Mouse (Mus musculus) neutrophil, adult 59 days (primary cell): Measurements from ENCODE around the gene Gm20458. TPM values are rescaled to one million over a fixed set of nuclear protein-coding genes. Genes with fewer than 3 reads are reported as not detected.

Source experiments
- total RNA-seq, 2 experiments: library from RNA; stranded (reverse); gene quantifications; 1 replicate in 1 of 2; 2 replicates in 1 of 2; pipeline ENCODE4 v1.2.4; 2023

Gene Gm20458
- 1 to 10 TPM in 1 of 2 experiments, under 1 TPM in 1; 0.97 to 3.1 TPM for total RNA-seq

DNA sequence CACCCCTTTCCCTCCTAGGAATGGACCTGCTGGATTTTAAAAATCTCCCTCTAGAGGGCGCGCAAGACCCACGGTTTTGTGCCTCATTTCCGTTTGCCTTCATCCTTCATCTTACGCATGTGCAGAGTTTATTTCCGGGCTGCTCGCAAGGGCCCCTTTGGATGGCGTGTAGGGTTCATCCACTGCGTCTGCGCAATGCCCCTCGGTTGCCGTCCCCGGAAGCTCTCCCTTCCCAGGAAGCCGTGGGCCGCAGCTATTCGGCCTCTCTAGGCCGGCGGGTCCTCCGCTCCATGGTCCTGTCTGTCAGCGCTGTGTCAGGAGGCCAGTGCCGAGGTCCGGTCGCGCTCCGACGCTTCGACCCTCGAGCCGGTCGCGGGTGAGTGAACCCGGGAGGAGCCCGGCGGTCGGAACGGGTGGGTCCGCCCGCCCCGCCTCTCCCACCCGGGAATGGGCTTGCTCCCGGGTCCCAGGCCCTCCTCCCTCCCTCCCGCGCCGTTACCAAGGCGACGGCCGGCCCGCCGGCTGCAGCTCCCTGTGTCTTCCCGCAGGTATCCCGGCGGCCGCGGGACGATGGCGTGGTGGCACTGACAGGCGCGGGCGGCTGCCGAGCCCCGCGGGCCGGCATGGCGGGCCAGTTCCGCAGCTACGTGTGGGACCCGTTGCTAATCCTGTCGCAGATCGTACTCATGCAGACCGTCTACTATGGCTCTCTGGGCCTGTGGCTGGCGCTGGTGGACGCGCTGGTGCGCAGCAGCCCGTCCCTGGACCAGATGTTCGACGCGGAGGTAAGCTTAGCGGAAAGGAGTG is at the start of gene Gm20458:
Gm20458 (plus strand) TSS at position 223 of the 807 bp plus-strand sequence.

GRCm38 (mm10) chr2:164443460-164444000 is 17.2 kb upstream of the Gm20458 start, which contains the start of gene Sdc4:
Gene Sdc4 (minus strand): TSS chr2:164443887.

DNA sequence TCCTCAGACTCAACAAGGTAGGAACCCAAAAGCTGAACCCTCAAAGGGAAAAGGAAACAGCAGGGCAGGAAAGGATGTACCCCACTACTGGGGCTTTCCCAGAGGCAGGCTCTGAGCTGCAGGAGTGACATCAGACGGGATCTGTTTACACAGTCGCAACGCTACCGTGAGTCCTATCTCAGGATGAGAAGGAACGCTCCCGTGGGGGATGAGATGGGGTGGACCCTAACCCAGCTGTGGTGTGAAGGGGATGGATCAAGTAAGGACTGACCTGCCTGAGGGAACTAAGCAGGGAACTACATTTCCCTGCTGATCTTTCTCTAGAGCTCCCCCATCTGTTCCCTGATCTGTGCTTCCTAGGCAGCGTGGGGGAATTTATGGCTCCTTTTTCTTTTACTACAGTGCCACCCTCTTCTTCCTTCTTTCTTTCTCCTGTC is 3.9 kb upstream of the Gm20458 start, which contains the start of gene Sys1:
Sys1 (plus strand) TSS at position 101 of the 437 bp plus-strand sequence.

GRCm38 (mm10) chr2:164473624-164474023 is 12.9 kb downstream of the Gm20458 start, which contains the start of gene Trp53tg5:
Gene Trp53tg5 (minus strand): TSS chr2:164473724.

DNA sequence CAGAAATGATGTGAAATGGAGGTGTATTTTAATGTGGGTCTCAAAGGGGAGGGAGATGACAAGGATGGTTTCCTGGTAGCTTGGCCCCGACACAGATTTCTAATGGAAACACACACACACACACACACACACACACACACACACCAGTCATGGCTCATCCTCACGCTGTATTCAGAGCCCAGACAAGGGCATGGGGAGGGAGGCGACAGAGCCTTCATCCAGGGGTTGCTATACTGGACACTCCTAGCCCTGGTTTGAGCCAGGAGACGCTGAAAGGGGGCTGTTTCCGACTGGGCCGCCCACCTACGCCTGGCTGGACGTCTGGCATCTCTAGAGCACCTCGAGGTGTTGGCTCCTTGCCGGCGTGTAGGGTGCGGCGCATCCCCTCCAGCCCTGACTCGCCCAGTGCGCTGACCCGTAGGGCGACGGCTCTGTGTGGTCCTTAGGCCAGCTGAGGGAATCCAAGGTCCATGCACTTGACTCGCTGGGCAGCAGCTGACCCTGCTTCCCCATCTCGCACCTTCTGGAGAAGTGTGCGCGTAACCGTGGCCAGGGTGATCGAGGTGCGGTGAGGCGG is 25.0 kb downstream of the Gm20458 start, which contains the start of gene Dbndd2:
Dbndd2 (plus strand) TSS at position 426 of the 577 bp plus-strand sequence.

DNA sequence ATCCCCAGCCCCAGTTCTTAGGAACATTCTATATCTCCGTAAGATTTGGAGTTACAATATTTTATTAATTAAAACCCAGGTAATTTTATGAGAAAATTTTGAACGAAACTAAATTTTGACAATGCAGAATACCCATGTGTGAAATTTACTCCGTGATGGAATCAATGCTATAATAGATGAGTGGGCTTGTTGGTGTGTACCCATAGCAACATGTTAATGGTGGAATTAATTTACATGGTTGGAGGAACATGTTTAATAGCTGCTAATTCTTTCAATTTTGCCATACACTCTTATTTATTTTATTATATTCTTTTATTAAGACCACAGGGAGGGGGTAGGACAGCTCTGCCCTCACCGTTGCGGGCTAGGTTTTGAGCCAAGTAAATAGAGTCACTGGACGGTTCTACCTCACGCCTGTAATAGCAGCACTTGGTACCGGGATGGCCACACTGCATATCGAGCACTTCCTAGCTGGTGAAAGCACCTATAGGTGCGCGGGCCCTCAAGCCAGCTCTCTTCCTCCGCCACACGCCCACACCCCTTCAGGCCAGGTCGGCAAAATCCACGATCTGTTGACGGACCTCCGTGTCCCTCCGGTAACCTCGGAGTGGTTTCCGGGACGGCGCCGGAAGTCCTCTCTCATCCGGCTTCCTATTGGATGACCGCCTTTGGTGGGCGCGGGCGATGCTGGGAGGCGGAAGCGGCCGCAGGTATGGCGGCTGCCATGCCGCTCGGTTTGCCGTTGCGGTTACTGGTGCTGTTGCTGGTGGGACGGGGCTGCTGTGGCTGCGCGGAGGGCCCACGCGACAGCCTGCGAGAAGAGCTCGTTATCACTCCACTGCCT is 36.3 kb downstream of the Gm20458 start, which contains the start of gene Pigt:
Pigt (plus strand) TSS at position 674 of the 844 bp plus-strand sequence.

Other genes starting within 250 kb of the Gm20458 start
- gene Wfdc15b, start 239.3 kb upstream of the Gm20458 start, total RNA-seq = not detected
- gene Svs2, start 222.5 kb upstream of the Gm20458 start, total RNA-seq = not detected
- gene Svs3b, start 204.3 kb upstream of the Gm20458 start, total RNA-seq = not detected
- gene Svs4, start 182.5 kb upstream of the Gm20458 start, total RNA-seq = not detected
- gene Svs3a, start 171.7 kb upstream of the Gm20458 start, total RNA-seq = not detected
- not detected for gene Svs6, start 144.2 kb upstream of the Gm20458 start, total RNA-seq
- gene Svs5, start 128.2 kb upstream of the Gm20458 start, total RNA-seq = not detected
- 100 to 1,000 TPM; 591 to 696 TPM for gene Slpi, start 71.9 kb upstream of the Gm20458 start, total RNA-seq
- gene Rbpjl, start 57.8 kb upstream of the Gm20458 start, total RNA-seq = not detected
- gene Matn4, start 55.8 kb upstream of the Gm20458 start, total RNA-seq = not detected
- 1 to 10 TPM; 2.4 to 3.9 TPM for gene Sdc4, start 17.1 kb upstream of the Gm20458 start, total RNA-seq
- gene Sys1, start 4.0 kb upstream of the Gm20458 start, total RNA-seq = 10 to 100 TPM; 28.4 to 36.4 TPM
- not detected for gene Trp53tg5, start 12.8 kb downstream of the Gm20458 start, total RNA-seq
- gene Dbndd2, start 25.1 kb downstream of the Gm20458 start, total RNA-seq = 1 to 10 TPM; 1.0 to 2.2 TPM
- gene Pigt, start 36.6 kb downstream of the Gm20458 start, total RNA-seq = 10 to 100 TPM; 45.7 to 55.1 TPM
- not detected for gene Wfdc2, start 101.4 kb downstream of the Gm20458 start, total RNA-seq
- gene Spint3, start 112.5 kb downstream of the Gm20458 start, total RNA-seq = not detected
- gene Wfdc6a, start 124.5 kb downstream of the Gm20458 start, total RNA-seq = not detected
- not detected for gene Eppin, start 132.6 kb downstream of the Gm20458 start, total RNA-seq
- gene Wfdc6b, start 152.6 kb downstream of the Gm20458 start, total RNA-seq = not detected
- gene Wfdc8, start 152.7 kb downstream of the Gm20458 start, total RNA-seq = not detected
- gene Wfdc16, start 177.8 kb downstream of the Gm20458 start, total RNA-seq = not detected
- 10 to 100 TPM in 1 of 2 experiments, 1 to 10 TPM in 1; 8.8 to 13.0 TPM for gene Wfdc10, start 195.1 kb downstream of the Gm20458 start, total RNA-seq
- gene Wfdc9, start 195.6 kb downstream of the Gm20458 start, total RNA-seq = not detected
- not detected for gene Wfdc11, start 213.1 kb downstream of the Gm20458 start, total RNA-seq
- not detected for gene Wfdc13, start 224.1 kb downstream of the Gm20458 start, total RNA-seq
- gene Spint4, start 237.5 kb downstream of the Gm20458 start, total RNA-seq = not detected